Mouse (Mus musculus) ES-Bruce4 (cell line): ENCODE measurements around the gene Hoxd12.

Experiments used
- CTCF ChIP-seq: IDR thresholded peaks from one replicate; pipeline ENCODE4 v1.8.1; 2011; ENCODE audit warnings: low read depth, low read length
- EP300 ChIP-seq: IDR thresholded peaks from 2 replicates; pipeline ENCODE4 v1.6.1; 2011; ENCODE audit warnings: low read depth, low read length; ENCODE audit not compliant: insufficient read depth
- POLR2A ChIP-seq: IDR thresholded peaks from one replicate; pipeline ENCODE4 v1.8.1; 2011; ENCODE audit warnings: low read length; ENCODE audit not compliant: insufficient read depth

DNA sequence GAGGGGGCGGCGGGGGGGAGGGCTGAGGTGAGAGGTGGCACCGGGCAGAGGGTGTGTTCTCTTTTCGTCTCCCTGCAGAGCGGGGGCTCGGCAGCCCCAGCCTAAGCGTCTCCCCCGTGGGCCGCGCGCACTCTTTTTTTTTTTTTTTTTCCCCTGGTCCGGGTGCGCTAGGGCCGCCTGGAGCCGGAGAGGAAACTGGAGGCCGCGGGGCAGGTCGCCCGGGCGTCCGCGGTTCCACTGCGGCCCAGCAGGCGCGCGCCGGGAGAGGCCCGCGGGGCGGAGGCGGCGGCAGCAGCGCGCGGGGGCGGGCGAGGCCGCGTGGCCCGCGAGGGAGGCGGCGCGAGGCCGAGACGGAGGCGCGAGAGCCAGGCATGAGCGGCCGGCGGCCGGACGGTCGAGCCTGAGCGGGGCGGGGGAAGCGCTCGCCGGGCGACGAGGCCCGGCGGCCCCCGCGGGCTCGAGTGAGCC is 30.2 kb downstream of the Hoxd12 start:
- no peak for TF ChIP-seq EP300
- TF ChIP-seq POLR2A: no peak
- no peak for TF ChIP-seq CTCF
